Mouse (Mus musculus): ENCODE measurements around the gene Upk3a. TPM values are rescaled to one million over a fixed set of nuclear protein-coding genes. Genes with fewer than 3 reads are reported as not detected.
A peak's percentile ranks its signal among the peaks of the same experiment; 100 is the strongest.
"Not testable (repeated sequence)": the region's sequence is repeated elsewhere in the genome, so short reads cannot be mapped to it uniquely, and the experiment has no call there.

Gene Upk3a
- polyA plus RNA-seq, 1 experiment from 2014 or later: 6.8 TPM

DNA sequence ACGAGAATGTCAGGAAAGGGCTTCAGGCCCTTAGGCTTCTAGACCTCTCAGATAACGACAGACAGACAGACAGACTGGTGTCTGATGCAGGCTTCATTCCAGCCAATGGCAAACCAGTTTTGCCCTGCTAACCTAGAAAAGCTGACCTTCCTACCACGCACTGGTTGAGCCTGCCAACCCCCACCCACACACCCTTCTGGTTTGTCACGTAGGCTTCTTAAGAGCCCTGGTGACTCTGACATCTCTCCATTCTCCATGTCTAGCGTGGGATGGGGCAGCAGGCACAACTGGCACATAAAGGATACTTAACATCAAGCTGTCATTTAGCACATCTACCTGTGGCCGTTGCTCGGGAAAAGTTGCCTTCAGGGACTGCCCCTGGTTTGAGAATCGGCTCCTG lies 7.3 kb upstream of the Upk3a start:
- no peak for ATAC-seq (ENCODE audit: insufficient read depth, low FRiP score, low read depth)
- no peak overlapping the region for H3K4me3 ChIP-seq (replicated peaks)
- no peaks in the 10 kb centered on the region for H3K36me3 ChIP-seq
- H3K9me3 ChIP-seq: no peaks in the 10 kb centered on the region
- no peak overlapping the region for H3K4me2 ChIP-seq
- WGBS: 83% methylated on average over 8 of the region's 8 CpGs
- peaks cover 12% of the 10 kb centered on the region for H3K4me1 ChIP-seq
- H3K27me3 ChIP-seq (replicated peaks): no peaks in the 10 kb centered on the region
- no peak overlapping the region for H3K27ac ChIP-seq
- no peak overlapping the region for H3K9ac ChIP-seq

DNA sequence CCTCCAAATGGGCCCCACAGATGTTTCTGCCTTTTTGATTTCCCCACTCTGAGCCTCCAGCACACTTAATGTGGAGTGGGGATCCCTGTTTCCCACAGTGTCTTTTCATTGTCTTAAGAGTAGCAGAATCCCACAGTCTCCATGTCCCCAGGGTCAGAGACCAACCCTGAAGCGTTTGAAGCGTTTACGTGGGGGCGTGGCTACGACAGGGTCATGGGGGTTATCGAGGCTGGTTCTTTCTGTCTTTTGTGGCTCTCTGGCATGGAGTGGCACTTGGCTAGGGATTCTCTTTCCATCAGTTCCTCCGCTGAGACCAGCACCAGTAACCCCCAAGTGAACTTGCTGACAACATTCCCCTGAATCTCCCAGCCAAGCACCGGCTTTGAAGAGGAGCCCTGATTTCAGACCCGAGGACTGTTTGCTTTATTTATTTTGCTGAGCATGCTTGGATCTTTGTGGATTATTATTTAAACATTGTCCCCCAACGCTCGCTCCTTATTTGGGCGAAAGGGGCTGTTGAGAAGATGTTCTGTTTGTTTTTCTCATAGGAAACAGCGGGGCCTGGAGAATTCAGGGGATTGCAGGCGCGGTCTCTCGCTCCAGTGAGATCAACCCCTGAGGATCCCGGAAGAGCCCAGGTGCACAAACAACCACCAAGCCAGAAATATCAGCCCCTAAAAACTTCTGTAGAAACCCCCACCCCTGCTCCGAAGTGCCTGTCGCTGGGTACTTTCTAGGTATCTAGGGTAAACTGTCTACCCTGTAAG lies 4.9 kb upstream of the Upk3a start:
- WGBS: 21% methylated on average over 19 of the region's 19 CpGs
- no peak overlapping the region; the same call in 1 of the 2 replicates for H3K4me3 ChIP-seq (replicated peaks)

DNA sequence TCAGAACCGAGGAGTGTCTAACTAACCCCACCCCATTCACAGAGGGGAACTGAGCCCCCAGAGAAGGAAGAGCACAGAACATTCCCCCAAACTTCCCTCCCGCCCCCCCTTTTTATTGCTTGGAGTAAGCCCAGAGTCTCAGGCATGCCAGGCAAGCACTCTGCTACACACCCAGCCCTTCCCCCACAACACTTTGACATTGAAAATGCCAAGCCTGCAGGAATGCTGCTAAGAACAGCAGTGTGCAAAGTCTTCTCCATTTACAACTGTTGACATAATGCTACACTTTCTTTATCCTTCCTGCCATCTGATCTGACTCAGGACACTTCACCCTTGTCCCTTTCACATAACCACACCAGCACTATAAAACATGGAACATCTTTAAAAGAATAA lies 4.3 kb upstream of the Upk3a start:
- H3K27ac ChIP-seq: peak overlapping the region; percentile 75

More for the DNA sequence above, 4.9 kb upstream of the Upk3a start:
- H3K27ac ChIP-seq: peak overlapping the region; percentile 75
- H3K4me1 ChIP-seq: peaks cover 18% of the 10 kb centered on the region
- peak overlapping the region; percentile 29 for H3K4me2 ChIP-seq
- no peaks in the 10 kb centered on the region for H3K36me3 ChIP-seq
- no peaks in the 10 kb centered on the region for H3K27me3 ChIP-seq (replicated peaks)
- no peaks in the 10 kb centered on the region for H3K9me3 ChIP-seq
- H3K9ac ChIP-seq: no peak overlapping the region
- ATAC-seq (ENCODE audit: insufficient read depth, low FRiP score, low read depth): no peak

DNA sequence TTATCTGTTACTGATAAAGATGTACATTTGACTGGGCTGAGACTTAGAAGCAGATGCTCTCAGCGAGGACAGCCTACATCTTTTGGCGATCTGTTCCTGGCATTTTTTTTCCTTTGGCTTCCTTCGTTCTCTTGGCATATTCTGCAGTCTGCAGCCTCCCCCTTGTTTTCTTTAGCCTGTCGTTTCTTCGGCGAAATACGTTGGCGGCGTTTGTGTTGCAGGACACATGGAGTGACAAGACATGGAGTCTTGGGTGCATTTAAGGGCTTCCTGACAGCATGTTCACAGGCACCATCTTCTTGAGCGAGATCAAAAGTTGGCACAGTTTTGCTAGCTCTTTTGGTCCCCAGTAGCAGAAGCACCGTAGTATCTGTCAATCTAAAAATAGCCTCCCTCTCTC lies 1.2 kb upstream of the Upk3a start:
- WGBS: 83% methylated on average over 11 of the region's 11 CpGs

More for the DNA sequence above, 4.3 kb upstream of the Upk3a start:
- ATAC-seq (ENCODE audit: insufficient read depth, low FRiP score, low read depth): peak; percentile 45; the same call in 1 of the 2 replicates
- H3K4me2 ChIP-seq: peak overlapping the region; percentile 29; the same call in 1 of the 2 replicates
- peaks cover 22% of the 10 kb centered on the region for H3K4me1 ChIP-seq
- no peaks in the 10 kb centered on the region for H3K27me3 ChIP-seq (replicated peaks)
- WGBS: 39% methylated on average over 2 of the region's 2 CpGs
- no peaks in the 10 kb centered on the region for H3K36me3 ChIP-seq
- H3K9me3 ChIP-seq: no peaks in the 10 kb centered on the region
- H3K4me3 ChIP-seq (replicated peaks): no peak overlapping the region
- no peak overlapping the region for H3K9ac ChIP-seq

DNA sequence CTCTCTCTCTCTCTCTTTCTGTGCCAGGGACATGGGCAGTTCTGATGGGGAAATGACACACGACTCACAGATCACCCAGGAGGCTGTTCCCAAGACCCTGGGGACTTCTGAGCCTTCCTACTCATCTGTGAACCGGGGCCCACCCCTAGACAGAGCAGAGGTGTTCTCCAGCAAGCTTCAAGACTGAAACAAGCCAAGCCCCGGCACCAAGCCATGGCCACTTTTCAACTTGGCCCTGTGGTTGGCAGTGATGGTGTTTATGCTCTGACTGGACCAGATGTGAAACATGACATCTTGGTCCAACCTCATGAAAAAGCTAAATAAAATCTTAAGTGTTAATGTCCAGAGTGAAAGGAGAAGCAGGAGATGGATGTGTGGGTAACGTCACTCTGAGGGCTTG lies 5.3 kb downstream of the Upk3a start:
- H3K36me3 ChIP-seq: no peaks in the 10 kb centered on the region
- peaks cover 2% of the 10 kb centered on the region for H3K4me1 ChIP-seq
- no peaks in the 10 kb centered on the region for H3K27me3 ChIP-seq (replicated peaks)
- no peak overlapping the region for H3K4me3 ChIP-seq (replicated peaks)
- no peak overlapping the region for H3K9ac ChIP-seq
- H3K27ac ChIP-seq: no peak overlapping the region
- no peak overlapping the region for H3K4me2 ChIP-seq
- 68% methylated on average over 4 of the region's 4 CpGs for WGBS
- no peaks in the 10 kb centered on the region for H3K9me3 ChIP-seq
- no peak for ATAC-seq (ENCODE audit: insufficient read depth, low FRiP score, low read depth)

More for the DNA sequence above, 1.2 kb upstream of the Upk3a start:
- H3K4me1 ChIP-seq: peaks cover 22% of the 10 kb centered on the region
- H3K36me3 ChIP-seq: no peaks in the 10 kb centered on the region
- H3K27ac ChIP-seq: no peak overlapping the region
- no peak overlapping the region for H3K4me2 ChIP-seq
- H3K9me3 ChIP-seq: no peaks in the 10 kb centered on the region
- H3K9ac ChIP-seq: no peak overlapping the region
- no peak for ATAC-seq (ENCODE audit: insufficient read depth, low FRiP score, low read depth)
- no peaks in the 10 kb centered on the region for H3K27me3 ChIP-seq (replicated peaks)
- H3K4me3 ChIP-seq (replicated peaks): no peak overlapping the region

DNA sequence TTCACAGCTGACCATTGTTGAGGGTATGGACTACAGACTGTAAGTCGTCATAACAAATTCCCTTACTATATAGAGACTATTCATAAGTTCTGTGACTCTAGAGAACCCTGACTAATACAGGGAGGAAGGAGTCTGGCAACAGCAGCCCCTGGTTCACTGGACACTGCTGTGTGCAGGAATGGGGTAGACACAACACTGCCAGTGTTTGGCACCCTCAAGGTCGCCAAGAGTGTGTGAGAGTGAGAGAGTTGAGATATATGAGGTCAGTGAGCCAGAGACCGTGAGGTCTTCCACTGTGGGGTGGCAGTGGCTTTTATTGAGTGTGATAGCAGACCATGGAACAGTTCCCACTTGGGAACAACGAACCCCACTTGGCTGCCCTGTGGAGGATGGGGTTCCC lies 9.3 kb downstream of the Upk3a start:
- no peak overlapping the region for H3K9ac ChIP-seq
- no peaks in the 10 kb centered on the region for H3K36me3 ChIP-seq
- H3K27ac ChIP-seq: no peak overlapping the region
- H3K4me2 ChIP-seq: no peak overlapping the region
- H3K4me1 ChIP-seq: no peaks in the 10 kb centered on the region
- no peak for ATAC-seq (ENCODE audit: insufficient read depth, low FRiP score, low read depth)
- H3K27me3 ChIP-seq (replicated peaks): no peaks in the 10 kb centered on the region
- WGBS: 78% methylated on average over 4 of the region's 4 CpGs
- no peaks in the 10 kb centered on the region for H3K9me3 ChIP-seq
- no peak overlapping the region for H3K4me3 ChIP-seq (replicated peaks)

DNA sequence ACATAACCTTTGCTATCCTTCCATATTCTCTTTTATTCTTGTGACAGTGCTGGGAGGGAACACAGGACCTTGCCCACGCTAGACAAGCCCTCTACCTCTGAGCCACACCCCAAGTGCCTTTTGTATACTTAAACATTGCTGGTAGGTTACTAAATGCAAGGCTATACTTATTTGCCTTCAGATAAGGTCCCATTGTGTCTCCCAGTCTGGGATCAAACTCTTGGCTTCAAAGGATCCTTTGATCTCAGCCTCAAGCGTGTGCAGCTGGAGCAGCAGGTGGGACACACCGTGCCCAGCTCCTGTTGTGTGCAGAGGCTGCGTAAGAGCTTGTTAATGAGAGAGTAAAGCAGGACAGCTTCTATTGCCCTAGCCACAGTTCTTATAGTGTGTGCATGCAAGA lies 10.8 kb downstream of the Upk3a start:
- H3K27me3 ChIP-seq (replicated peaks): no peaks in the 10 kb centered on the region
- no peak overlapping the region for H3K27ac ChIP-seq
- H3K9me3 ChIP-seq: no peaks in the 10 kb centered on the region
- no peaks in the 10 kb centered on the region for H3K4me1 ChIP-seq
- H3K4me3 ChIP-seq (replicated peaks): no peak overlapping the region
- H3K36me3 ChIP-seq: no peaks in the 10 kb centered on the region
- no peak overlapping the region for H3K4me2 ChIP-seq
- peak; percentile 82 for ATAC-seq (ENCODE audit: insufficient read depth, low FRiP score, low read depth)
- WGBS: 46% methylated on average over 4 of the region's 4 CpGs
- no peak overlapping the region for H3K9ac ChIP-seq

DNA sequence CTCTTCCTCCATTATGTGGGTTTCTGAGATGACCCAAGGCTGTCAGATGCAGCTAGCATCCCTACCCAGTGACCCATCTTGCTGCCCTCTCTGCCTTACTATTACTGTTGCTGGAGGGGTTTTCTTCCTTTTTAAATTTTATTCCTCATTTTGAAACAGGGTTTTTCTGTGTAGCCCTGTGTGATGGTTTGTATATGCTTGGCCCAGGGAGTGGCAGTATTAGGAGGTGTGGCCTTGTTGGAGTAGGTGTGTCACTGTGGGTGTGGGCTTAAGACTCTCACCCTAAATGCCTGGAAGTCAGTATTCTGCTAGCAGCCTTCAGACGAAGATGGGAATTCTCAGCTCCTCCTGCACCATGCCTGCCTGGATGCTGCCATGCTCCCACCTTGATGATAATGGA lies 11.7 kb downstream of the Upk3a start, which contains the start of gene Fam118a:
Fam118a (plus strand) TSS at position 301 of the 400 bp plus-strand sequence.
- H3K4me3 ChIP-seq (replicated peaks); ATAC-seq (ENCODE audit: insufficient read depth, low FRiP score, low read depth); H3K27me3 ChIP-seq (replicated peaks); H3K27ac ChIP-seq; H3K36me3 ChIP-seq; H3K9me3 ChIP-seq; H3K9ac ChIP-seq; H3K4me2 ChIP-seq; H3K4me1 ChIP-seq: not testable (repeated sequence)
- WGBS: 48% methylated on average over 1 of the region's 1 CpGs

DNA sequence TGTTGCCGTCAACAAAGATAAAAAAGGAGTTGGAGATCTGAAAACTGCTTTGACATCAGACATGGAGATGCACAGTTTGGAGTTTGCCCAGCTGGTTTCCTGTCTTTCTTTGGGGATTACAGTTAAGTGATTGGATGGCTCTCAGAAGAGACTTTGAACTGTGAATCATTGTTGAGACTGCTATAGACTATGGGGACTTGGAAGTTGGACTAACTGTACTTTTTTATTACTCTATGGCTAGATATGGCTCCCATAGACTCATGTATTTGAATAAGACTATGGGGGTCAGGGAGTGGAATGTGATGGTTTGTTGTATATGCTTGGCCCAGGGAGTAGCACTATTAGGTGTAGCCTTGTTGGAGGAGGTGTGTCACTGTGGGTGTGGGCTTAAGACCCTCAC lies 13.7 kb downstream of the Upk3a start:
- H3K4me2 ChIP-seq; H3K9me3 ChIP-seq; H3K27me3 ChIP-seq (replicated peaks); H3K9ac ChIP-seq; H3K36me3 ChIP-seq; H3K27ac ChIP-seq; H3K4me1 ChIP-seq; ATAC-seq (ENCODE audit: insufficient read depth, low FRiP score, low read depth); H3K4me3 ChIP-seq (replicated peaks): not testable (repeated sequence)
- WGBS: 68% methylated on average over 1 of the region's 1 CpGs

DNA sequence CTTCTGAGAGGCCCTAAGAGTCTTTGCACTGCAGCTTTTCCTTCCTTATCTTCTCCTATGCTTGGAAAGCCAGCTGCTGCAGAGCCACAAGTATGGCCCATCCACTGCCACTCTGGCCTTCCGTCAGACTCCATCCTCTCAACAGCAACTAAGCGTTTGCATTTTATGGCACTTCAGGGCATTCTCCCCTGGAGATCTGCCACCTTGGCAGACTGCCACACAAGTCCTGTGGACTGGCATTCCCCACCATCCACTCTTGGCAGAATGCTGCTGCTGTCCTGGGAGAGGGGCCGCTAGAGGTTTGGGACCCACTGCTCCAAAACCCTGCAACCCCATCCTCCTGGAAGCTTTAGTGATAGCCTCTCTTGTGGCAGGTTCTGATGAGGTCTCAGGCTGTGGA lies 14.9 kb downstream of the Upk3a start:
- H3K4me2 ChIP-seq: no peak overlapping the region

DNA sequence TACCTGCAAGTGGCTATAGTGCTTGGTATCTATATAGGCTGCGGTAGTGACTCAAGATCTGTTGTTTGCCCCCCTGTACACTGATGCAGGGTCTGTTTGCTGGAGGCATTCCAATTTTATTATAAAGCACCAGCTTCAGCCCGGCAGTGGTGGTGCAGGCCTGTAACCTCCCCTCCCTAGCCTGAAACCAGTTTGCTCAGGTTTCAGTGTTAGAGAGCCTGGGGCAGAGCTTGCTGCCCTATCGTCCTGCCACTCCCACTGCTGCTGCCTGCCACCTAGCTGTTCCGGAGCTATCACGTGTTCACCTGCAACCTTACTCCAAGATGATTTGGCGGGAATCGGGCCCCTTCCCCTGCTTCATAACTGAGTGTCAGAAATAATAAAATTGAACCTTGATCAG lies 17.0 kb downstream of the Upk3a start:
- not testable (repeated sequence) for ATAC-seq (ENCODE audit: insufficient read depth, low FRiP score, low read depth); H3K36me3 ChIP-seq; H3K27me3 ChIP-seq (replicated peaks); H3K9me3 ChIP-seq; H3K4me2 ChIP-seq; H3K4me3 ChIP-seq (replicated peaks); H3K9ac ChIP-seq
- WGBS: 35% methylated on average over 7 of the region's 7 CpGs
- H3K27ac ChIP-seq: peak overlapping the region; percentile 66
- H3K4me1 ChIP-seq: peaks cover 19% of the 10 kb centered on the region

More for the DNA sequence above, 14.9 kb downstream of the Upk3a start:
- Histone ChIP-seq H3K27me3 (replicated peaks) (no peaks in the 10 kb centered on the region), H3K27ac (no peak overlapping the region), H3K4me1 (peaks cover 7% of the 10 kb centered on the region; the same call in 1 of the 2 replicates), H3K9me3 (no peaks in the 10 kb centered on the region), H3K9ac (no peak overlapping the region), H3K4me3 (replicated peaks) (no peak overlapping the region), H3K36me3 (no peaks in the 10 kb centered on the region)
- ATAC-seq (ENCODE audit: insufficient read depth, low FRiP score, low read depth): no peak
- 81% methylated on average over 3 of the region's 3 CpGs for WGBS

DNA sequence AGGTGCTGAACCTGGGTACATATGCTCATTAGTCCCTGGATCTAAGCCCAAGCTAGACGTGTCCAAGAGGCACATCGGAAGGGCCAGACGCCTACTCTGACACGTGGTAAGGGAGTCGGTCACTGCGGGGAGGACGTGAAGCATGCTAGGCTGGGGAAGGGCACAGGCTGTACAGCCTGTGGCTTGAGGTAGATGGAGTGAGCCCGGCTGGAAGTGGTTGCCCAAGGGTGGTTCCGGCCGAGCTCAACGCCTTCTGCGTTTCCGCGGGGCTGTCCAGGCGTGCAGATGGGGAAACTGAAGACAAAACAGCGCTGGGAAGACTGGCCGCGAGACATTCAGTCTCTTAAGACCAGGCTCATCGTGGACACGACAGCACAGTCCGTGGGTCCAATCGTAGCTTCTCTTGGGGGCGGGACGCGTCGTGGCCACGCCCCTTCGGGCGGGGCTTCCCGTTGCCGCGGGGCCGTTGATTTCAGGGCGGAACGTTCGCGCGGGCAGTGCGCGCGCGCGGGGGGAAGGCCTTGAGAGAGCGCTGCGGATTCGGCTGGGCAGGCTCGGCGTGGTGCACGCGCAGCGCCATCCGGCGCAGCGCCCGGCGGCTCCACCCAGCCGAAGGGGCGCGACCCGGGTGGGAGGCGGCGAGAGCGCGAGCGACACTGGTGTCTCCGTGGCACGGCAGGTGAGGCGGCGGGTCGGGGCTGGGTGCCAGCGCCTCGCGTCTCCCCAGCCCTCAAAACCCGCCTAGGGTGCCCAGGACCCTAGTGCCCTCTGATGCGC lies 19.8 kb downstream of the Upk3a start:
- WGBS: under 1% methylated on average over 74 of the region's 75 CpGs
- ATAC-seq (ENCODE audit: insufficient read depth, low FRiP score, low read depth): peak; percentile 91

More for the DNA sequence above, 19.8 kb downstream of the Upk3a start:
- Histone ChIP-seq H3K4me2 (peak overlapping the region; percentile 91), H3K36me3 (no peaks in the 10 kb centered on the region), H3K27ac (peak overlapping the region; percentile 91), H3K27me3 (replicated peaks) (no peaks in the 10 kb centered on the region), H3K9me3 (no peaks in the 10 kb centered on the region), H3K4me3 (replicated peaks) (peak overlapping the region; percentile 86), H3K4me1 (peaks cover 20% of the 10 kb centered on the region), H3K9ac (peak overlapping the region; percentile 87)

All from stomach, embryonic 15.5 days (tissue).